Mouse (Mus musculus): ENCODE data around the gene Gm7073. TPM values are rescaled to one million over a fixed set of nuclear protein-coding genes. Genes with fewer than 3 reads are reported as not detected.

Gm7073 gene
- not detected for total RNA-seq (2022)

DNA sequence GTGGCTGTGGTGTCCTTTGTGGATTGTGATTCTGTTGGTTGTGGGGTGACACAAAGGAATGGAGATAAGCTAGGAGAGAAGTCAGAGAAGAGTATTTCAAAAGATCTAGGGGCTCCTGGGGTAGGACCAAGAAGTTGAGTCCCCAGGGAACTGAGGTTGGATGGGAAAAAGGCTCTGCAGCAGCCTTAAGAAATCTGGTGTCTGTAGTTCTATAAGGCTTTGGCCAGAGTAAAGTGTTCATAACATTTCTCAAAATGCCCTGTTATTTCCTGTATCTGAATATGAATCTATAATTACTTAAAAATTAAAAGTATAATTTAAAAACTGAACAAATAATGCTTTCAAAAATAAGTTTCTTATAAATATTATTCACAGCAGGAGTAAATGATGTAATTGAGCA lies at the start of gene Gm7073:
TSS of gene Gm7073 (minus strand) at position 101 of the 400 bp plus-strand sequence.
- no peak for DNase-seq (ENCODE audit: low spot score in 2 of 2)

DNA sequence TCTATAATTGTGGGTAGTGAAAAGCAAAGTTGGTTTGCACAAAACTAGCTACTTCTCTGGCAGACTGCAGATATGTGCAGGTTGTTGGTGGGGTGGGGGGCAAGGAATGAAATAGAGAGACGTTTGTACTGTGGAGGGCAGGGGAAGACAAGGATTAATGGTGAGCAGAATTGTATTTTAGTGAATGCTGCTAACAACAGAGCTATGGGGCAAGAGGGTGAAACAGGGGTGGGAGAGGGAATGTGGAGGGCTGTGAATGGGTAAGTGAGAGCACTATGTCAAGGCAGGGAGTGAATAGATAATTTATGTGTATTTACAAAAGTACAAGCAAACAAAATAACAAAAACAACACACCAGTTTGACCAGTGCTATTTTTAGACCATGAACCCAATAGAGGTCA lies 31.5 kb upstream of the Gm7073 start:
- DNase-seq (ENCODE audit: low spot score in 2 of 2) = no peak

DNA sequence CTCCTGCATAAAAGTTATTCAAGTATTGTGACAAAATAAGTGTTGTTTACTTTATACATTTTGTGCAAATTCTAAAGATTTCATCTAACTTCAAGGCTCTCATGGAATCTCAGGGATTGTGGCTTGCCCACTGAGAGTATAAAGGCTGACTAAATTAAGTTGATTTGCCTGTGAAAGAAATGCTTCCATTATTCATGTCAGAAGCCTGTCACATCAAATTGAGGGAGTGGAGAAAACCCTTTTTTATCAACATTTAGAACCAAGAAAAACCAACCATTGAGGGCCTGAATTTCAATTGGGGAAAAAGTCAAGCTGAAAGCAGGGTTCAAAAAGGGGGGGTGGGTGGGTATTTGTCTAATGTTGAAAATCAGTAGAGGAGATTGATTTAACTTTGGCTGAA lies 30.0 kb upstream of the Gm7073 start:
- no peak for DNase-seq (ENCODE audit: low spot score in 2 of 2)

DNA sequence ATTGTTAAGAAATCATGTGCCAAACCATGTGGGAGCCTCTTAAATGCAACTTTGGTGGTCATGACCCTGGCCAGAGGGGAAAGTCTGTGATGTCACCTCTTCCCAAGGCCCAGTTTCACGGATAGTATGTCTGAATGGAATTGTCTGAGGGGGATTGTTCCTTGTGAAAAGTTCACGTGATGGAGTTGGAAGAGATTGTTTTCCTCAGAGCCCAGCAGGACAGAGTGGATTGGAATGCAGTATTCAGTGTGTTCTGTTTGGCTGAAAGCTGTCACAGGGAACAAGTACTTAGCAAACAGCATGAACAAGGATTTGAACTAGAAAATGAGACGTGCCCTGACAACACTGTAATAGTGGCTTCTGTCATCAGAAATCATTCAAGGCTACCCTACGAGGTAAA lies 16.2 kb upstream of the Gm7073 start:
- DNase-seq (ENCODE audit: low spot score in 2 of 2) = no peak

DNA sequence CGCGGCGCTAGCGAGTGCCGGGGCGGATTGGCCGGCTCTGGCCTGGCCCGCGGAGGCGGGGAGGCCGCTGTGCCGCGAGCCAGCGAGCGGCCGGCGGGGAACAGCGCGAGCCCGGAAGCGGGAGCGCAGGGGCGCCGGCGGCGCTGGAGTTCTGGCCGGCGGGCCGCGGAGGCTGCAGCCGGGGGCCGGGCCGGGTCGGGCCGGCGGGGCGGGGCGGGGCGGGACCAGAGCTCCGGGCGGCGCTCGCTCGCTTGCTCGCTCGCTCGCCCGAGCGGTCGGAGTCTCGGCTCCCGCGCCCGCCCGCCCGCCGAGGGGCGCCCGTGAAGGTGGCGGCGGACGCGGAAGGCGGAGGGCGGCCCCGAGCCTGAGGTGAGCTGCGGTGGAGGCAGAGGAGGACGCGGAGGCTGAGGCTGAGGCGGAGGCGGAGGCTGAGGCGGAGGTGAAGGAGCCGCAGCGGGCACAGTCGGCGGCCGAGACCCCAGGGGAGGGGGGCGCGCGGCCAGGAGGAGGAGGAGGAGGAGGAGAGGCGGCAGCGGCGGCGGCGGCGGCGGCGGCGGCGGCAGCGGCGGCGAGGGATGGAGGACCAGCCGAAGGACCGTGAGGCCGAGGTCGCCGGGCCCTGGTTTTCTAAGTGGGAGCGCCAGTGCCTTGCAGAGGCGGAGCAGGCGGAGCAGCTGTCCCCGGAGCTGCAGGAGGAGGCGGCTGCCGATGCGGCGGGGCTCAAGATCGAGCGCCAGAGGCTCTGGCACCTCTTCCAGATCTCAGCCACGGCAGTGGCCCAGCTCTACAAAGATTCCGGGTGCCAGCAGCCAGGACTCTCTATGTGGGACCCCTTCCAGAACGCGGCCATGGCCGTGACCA lies 8.6 kb upstream of the Gm7073 start:
- DNase-seq (ENCODE audit: low spot score in 2 of 2) = peak; percentile 2 to 6

DNA sequence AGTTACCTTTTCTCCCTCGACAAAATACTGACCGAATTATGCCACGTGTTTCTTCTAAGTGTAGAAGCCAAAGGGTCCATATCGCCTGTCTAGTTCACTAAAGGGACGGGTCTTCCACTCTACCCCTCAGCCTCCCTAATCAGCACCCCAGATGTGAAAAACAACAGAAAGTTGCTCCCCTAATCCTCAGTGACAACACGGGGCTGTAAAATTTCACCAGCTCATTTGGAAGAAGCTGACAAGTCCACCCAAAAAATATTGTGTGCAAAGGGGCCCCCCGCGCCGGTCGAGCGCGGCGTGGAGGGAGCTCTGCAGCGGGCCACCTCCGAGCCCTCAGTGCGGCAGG lies 8.0 kb upstream of the Gm7073 start:
- no peak for DNase-seq (ENCODE audit: low spot score in 2 of 2)

DNA sequence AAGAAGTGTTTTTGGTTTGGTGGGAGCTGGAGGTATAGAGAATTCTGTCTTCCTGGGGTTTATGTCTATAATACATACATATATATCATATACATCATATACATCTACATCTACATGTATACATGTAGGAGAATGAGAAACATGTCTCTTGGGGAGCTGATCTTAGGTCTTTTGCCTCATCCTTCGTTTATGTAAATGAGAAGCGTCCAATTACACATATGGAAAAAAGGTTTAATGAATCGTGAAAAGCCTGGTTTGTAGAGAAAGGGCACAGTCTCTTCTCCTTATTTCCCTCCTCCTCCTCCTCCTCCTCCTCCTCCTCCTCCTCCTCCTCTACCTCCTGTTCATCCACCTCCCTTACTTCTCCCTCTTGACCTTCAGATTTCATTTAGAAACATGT lies 6.9 kb upstream of the Gm7073 start:
- DNase-seq (ENCODE audit: low spot score in 2 of 2) = no peak

DNA sequence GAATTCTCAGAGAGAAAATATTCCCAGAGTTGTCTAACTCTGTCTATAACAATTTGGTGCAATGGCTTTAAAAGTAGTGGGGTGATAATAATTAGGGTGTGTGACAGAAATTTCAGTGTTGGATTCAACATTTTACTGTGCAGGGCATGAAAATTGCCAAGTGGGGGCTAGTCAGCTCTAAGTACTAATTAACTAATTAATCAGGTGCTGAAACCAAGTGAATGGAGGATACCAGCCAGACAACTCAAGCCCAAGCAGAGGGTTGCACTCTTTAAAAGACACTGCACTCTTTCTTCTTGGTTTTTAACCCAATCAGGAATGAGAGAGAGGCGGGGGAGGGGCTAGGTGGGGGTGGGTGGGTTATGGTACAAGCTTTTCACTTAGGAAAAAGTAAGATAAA lies 6.4 kb upstream of the Gm7073 start:
- no peak for DNase-seq (ENCODE audit: low spot score in 2 of 2)

DNA sequence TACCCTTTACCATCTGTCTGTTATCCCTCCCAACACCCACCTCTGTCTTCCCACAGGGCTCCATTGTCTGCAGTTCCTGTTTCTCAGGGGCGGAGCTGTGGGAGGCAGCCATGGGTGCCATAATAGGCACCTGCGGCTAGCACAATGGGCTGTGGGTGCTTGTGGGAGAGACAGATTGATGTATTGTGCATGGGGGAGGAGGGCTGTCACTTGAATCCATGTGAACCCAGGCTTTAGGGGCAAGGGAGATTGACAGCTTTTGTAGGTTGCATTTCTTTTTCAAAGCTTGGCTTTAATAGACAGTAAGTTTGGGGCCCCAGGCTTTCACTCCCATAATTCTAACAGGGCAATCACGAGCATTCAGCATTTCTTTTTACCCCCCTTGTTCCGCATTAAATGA lies 5.0 kb upstream of the Gm7073 start:
- DNase-seq (ENCODE audit: low spot score in 2 of 2) = no peak

DNA sequence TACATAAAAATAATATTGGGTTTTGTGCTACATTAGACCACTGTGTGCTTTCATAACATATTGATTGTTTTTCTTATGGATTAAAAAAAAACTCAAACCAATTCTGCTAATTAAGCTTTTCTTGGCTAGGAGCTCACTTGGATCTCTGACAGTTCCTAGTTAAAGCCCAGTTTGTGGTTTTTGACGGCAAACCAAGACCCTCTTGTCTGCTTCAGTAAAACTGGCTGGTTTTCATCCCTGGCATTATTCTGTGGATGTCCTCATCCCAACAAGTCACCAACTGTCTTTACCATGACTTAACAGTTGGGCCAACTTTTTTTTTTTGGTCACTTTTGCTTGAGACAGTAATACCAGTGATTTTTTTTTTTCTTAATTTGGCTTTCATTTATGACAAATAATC lies 3.9 kb upstream of the Gm7073 start:
- no peak for DNase-seq (ENCODE audit: low spot score in 2 of 2)

DNA sequence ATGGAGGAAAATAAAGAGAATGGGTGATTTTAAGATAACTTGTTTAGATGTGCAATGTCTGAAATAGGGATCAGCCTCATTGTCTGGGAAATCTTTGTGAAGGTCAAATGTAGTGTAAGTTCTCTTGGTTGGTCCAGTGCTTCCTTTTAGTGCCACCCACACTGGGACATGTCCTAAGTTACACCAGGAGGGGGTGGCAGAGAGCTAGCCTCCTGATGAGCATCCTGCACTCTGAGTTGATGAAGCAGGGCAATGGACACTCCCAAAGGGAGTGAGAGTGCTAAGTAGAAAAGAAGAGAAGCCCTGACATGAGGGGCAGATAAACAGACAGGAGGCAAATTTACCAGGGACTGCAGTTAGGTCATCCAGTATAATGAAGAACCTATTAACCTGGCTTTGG lies 35.1 kb downstream of the Gm7073 start:
- DNase-seq (ENCODE audit: low spot score in 2 of 2) = no peak

DNA sequence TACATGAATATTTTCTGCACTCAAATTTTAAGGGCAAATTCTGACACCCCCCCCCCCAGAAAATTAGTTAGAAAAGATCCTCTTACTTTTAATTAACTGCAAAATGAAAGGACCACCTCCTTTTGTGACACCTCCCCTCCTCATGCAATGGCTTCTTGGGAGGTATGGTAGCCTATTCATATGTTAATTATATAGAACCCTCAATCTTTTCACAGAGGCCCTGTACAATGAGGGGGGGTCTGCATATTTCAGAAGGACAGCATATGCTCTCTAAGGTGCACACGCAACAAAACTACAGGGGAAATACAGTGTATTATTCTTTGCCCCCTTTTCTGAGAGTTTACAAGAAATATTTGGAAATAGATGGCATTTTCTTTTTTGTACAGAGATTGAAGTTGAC lies 41.3 kb downstream of the Gm7073 start:
- no peak for DNase-seq (ENCODE audit: low spot score in 2 of 2)

DNA sequence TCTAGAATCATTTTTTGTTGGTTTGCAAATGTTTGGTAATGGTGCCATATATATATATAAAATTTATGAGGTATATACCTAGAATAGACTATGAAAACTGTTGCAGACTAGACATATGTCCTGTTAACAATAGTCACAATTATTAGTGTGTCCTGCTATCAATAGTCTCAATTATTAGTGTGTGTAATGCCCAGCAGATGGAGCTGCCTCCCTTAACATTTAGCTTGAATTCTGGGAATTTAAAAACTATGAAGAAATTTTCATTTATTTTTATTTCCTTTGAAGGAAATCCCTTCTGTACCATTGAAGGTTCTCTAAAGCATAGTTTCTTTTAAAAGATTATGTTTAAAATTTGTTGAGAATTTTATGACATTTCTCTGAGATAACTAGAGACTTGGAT lies 43.7 kb downstream of the Gm7073 start:
- DNase-seq (ENCODE audit: low spot score in 2 of 2) = no peak

DNA sequence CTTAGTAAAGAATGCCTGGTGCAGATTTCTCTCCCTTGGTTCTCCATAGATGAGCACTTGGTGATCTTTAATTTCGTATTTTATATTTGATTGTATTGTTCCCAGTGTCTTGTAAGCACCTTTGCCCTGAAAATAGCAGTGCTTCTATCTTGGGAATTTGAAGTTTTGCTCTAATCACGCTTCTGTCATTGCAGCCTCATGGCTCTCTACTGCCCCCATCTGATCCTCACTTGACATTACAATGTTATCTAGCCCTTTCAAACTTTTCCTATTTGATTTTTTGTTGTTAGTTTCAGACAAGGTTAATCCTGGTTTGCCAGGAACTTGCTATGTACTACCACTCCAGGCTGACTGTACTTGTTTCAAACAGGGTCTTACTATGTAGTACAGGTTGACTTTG lies 75.3 kb downstream of the Gm7073 start:
- DNase-seq (ENCODE audit: low spot score in 2 of 2) = no peak

DNA sequence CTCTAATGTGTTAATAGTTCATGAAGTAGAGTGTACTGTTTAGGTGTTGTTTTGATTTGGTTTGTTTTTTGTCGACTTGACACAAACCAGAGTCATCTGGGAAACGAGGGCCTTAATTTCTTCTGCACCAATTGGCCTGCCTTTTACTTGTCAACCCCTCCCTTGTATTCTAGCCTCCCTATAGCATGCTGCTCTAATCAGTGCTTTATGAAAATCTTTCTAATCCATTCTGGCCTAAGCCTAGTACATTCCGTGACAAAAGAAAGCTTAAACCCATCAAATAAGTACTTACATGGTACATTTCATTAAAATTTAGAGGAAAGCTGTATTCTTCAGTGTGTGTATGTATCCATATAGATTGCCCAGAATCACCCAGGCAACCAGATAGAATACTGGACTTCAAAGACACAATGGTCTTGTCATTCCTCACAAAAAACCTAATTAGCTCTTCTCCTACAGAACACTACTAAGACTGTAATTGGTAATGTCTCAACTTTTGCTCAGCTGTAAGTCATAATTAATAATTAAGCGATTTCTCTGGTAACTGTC lies 124.4 kb downstream of the Gm7073 start:
- no peak for DNase-seq (ENCODE audit: low spot score in 2 of 2)

DNA sequence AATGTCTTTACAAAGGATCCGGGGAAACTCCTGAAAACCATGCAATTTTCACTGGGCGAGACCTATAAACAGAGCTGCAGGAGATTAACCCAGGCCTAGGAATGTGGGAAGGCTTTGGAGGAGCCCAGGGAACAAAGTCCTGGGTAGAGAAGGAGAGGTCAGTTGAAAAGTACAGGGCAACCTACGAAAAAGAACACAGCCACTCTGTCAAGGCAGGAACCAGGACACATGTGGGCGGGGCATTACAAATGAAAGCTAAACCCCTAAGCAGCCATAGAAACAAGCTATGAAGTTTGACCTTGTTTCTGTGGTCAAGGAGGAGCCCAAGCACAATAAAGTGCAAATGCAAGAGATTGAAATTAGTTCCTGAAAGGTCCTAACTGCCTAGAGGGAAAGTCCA lies 133.4 kb downstream of the Gm7073 start:
- no peak for DNase-seq (ENCODE audit: low spot score in 2 of 2)

DNA sequence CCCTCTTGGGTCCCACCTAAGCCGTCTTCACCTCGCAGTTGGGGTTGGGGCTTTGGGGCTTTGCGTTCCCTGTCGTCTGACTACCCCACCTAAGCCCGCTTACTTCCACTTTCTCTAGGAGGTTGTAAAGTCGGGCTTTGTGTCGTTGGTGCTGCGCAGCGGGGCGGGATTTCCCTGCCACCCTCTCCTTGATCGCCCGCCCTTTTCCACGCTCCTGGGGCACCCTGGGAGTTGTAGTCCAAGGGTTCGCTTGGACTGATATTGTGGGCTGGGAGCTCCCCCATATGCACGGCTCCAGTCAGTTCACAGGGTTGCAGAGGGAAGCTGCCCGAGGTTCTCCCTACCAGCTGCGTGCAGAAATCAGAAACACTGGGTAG lies 134.4 kb downstream of the Gm7073 start:
- DNase-seq (ENCODE audit: low spot score in 2 of 2) = peak; percentile 74 to 81

DNA sequence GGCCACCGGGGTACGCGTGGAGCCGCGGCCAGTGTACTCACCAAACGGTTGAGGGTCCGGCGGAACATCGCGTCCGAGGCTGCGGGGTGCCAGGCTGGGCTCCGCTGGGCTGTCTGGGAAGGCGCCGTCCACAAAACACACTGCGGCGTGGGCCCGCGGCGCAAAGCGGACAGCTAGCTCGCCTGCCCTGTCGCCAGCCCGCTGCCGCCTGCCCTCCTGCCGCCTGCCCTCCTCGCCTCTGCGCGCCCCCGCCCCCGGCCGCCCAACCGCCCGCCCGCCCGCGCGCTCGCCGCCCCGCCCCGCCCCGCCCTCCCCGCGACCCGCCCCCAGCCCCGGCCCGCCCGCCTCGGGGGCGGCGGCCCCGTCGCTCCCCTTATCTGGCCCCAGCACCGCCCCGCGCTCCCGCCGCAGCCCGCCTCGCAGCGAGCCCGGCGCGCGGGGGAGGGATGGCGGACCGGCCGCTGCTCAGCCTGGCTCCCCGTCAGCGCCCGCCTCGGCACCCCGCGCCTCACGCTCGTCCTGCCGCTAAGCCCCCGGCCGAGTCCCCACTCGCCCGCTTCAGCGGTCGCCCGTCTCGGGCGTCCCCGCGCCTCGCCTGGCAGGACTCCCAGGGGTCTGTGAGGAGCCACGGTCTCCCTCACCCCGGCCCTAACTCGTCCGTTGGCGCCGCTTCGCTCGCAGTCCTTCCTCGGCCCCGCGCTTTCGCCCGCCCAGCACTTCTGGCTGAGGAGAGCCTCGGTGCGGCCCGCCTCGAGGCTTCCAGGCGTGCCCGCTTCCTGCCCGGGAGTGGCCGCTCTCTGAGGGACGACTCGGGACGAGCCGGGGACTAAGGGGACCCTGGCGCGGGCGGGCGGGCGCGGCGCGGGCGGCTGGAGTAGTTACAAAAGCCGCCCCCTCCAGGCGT lies 135.0 kb downstream of the Gm7073 start:
- peak; percentile 28 to 47 for DNase-seq (ENCODE audit: low spot score in 2 of 2)

DNA sequence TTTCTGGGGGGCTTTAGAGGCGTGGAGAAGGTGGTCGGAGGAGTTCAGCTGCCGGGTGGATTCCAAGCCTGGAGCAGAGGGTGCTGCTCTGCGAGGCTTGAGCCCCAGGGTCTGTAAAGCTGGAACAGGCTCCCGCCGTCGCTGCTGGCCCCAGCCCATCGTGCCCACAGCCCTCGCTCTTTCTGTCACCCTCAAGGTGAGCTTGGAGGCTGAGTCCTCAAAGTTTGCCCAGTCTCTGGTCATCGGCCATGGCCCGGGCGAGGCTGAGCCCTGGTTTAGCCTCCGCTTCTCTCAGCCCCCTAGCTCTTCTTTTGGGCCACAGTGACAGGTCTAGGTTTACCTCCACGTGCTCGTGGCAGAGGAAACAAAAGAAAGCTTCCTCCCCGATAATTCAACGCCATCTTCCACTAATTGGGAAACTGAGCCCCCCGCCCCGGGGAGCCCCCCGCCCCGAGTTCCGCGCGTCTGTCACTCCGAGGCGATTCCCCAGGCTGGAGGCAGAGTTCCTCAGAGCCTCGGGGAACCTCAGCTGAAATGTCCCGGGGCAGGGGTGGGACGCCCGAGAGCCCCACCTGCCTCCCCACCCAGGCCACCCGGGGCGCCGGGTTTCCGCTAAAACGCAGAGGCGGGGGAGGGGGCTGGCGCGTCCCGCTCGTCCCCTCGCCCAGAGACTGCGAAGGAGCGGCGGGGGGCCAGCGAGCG lies 135.8 kb downstream of the Gm7073 start:
- no peak for DNase-seq (ENCODE audit: low spot score in 2 of 2)

DNA sequence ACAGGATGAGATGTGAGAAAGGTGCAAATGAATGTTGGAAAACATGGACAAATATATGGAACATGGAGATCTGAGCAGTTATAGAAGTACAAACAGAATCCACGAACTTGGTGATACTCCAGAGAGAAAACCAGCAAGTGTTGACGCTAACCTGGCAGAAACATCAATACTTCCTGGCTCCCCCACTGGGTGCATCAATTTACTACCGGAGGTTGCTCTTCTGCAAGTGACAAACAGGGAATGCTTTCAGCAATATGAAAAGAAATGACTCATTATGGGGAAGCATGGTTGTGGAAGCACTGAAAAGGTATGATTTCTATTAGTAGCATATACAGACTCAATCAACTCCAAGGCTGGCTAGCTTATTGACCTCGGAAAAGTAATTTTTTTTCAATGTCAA lies 144.8 kb downstream of the Gm7073 start:
- DNase-seq (ENCODE audit: low spot score in 2 of 2) = no peak

DNA sequence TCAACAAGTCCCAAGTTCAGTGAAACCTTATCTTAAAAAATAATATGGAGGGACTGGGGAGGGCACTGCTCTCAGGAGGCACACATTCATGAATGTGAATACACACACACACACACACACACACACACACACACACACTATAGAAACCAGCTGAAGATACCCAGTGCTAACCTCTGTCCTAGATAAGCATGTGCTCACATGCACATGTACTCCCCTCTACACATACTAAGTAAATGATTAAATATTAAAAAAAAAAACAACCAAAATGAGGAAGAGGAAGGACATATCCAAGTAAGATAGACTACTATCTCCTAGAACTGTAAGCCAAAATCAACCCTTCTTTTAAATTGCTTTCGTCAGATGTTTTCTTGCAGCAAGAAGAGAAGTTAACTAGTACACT lies 152.2 kb downstream of the Gm7073 start:
- no peak for DNase-seq (ENCODE audit: low spot score in 2 of 2)

Data from gastrocnemius, adult 8-10 months (tissue).